Mouse (Mus musculus) small intestine, adult 2 months (tissue): ENCODE data around the gene Gtf2h3.

Experiments used
- CTCF ChIP-seq: fragments of 200-500 bp; IDR thresholded peaks from 2 replicates; pipeline ENCODE4 v1.5.1; 2012; ENCODE audit warnings: low read depth, mild to moderate bottlenecking, control low read depth, inconsistent platforms, low read length, moderate library complexity, mixed read lengths; ENCODE audit not compliant: insufficient replicate concordance, insufficient read length; ENCODE audit errors: extremely low read depth
- POLR2A ChIP-seq: fragments of 200-500 bp; IDR thresholded peaks from 2 replicates; pipeline ENCODE4 v1.6.1; 2012; ENCODE audit warnings: low read depth, mild to moderate bottlenecking, control low read depth, inconsistent platforms, low read length, moderate library complexity

GRCm38 (mm10) chr5:124636694-124637093 lies 57.8 kb downstream of the Gtf2h3 start:
- TF ChIP-seq POLR2A (no peak), CTCF (no peak)
